Mouse (Mus musculus) embryonic fibroblast, embryonic 13.5 days (primary cell): ENCODE results near the gene H2-Q10.
"Not testable (repeated sequence)": the region's sequence is repeated elsewhere in the genome, so short reads cannot be mapped to it uniquely, and the experiment has no call there.

Experiments used
- CTCF ChIP-seq: IDR thresholded peaks from 2 replicates; pipeline ENCODE4 v1.5.1; 2011; ENCODE audit warnings: mild to moderate bottlenecking, control low read depth, low read length, moderate library complexity, borderline replicate concordance; ENCODE audit not compliant: insufficient read depth
- POLR2A ChIP-seq: IDR thresholded peaks from 2 replicates; pipeline ENCODE4 v1.6.1; 2011; ENCODE audit warnings: low read depth, mild to moderate bottlenecking, control low read depth, low read length, moderate library complexity

- TF ChIP-seq CTCF, POLR2A: not testable (repeated sequence)
Observed at GRCm38 (mm10) chr17:35439925-35440645, 29.8 kb upstream of the H2-Q10 start.
